Mouse (Mus musculus): Measurements from ENCODE around the gene Olfr1510. TPM values are rescaled to one million over a fixed set of nuclear protein-coding genes. Genes with fewer than 3 reads are reported as not detected.
"Not testable (repeated sequence)": the region's sequence is repeated elsewhere in the genome, so short reads cannot be mapped to it uniquely, and the experiment has no call there.

The Olfr1510 gene
- total RNA-seq (2021): not detected
- long read RNA-seq, experiment 1: 0 reads
- long read RNA-seq, experiment 2: 0 reads

- DNase-seq (ENCODE audit: low spot score in 2 of 2): no peak
These were observed at the start of gene Olfr1510 for GRCm38 (mm10) chr14:52414273-52414672. Olfr1510 (minus strand) TSS chr14:52414373.

- no peak for DNase-seq (ENCODE audit: low spot score in 2 of 2)
These were observed 47.8 kb upstream of the Olfr1510 start for GRCm38 (mm10) chr14:52461928-52462327.

- no peak for DNase-seq (ENCODE audit: low spot score in 2 of 2)
These were observed 37.0 kb upstream of the Olfr1510 start for GRCm38 (mm10) chr14:52451138-52451537.

DNA sequence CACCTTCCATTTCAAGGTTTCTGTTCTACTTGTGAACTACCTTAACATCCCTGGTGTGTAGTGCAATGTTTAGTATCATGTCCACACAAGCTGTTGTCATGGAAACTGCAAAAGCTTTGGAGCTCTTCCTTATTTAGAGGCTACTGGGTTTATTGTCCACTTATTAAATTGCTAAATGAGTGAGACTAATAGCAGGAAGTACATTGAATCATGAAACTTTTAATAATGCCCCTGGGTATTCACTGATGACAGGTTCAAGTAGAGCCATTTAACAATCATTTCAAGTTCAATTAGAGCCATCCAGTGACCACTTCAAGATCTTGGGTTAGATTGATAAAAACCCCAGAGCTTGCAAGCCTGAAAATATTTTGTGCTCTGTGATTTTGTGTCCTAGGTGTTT lies 28.5 kb upstream of the Olfr1510 start, which contains the start of gene Olfr1509:
Gene Olfr1509 (plus strand): TSS at position 301 of the 400 bp plus-strand sequence.
- no peak for DNase-seq (ENCODE audit: low spot score in 2 of 2)

- DNase-seq (ENCODE audit: low spot score in 2 of 2): no peak
These were observed 13.5 kb upstream of the Olfr1510 start for GRCm38 (mm10) chr14:52427686-52428085.

- DNase-seq (ENCODE audit: low spot score in 2 of 2): not testable (repeated sequence)
These were observed 3.8 kb downstream of the Olfr1510 start for GRCm38 (mm10) chr14:52410142-52410919.

- no peak for DNase-seq (ENCODE audit: low spot score in 2 of 2)
These were observed 16.9 kb downstream of the Olfr1510 start, which contains the start of gene Olfr1511 for GRCm38 (mm10) chr14:52397279-52397678. Olfr1511 (minus strand) TSS chr14:52397379.

- not testable (repeated sequence) for DNase-seq (ENCODE audit: low spot score in 2 of 2)
These were observed 23.9 kb downstream of the Olfr1510 start for GRCm38 (mm10) chr14:52390084-52390848.

GRCm38 (mm10) chr14:52379068-52379467 lies 35.1 kb downstream of the Olfr1510 start, which contains the start of gene Olfr1512:
Olfr1512 (minus strand) TSS chr14:52379168.
- no peak for DNase-seq (ENCODE audit: low spot score in 2 of 2)

GRCm38 (mm10) chr14:52368741-52369140 lies 45.4 kb downstream of the Olfr1510 start:
- peak in 1 of 2 experiments; percentile 20 for DNase-seq (ENCODE audit: low spot score in 2 of 2)

Other genes with a start within 250 kb of the Olfr1510 start
- 10 to 100 TPM; 48.3 TPM for gene Supt16, start 217.0 kb downstream of the Olfr1510 start, total RNA-seq (2021)
- gene Chd8, start 156.6 kb downstream of the Olfr1510 start, total RNA-seq (2021): 100 to 1,000 TPM; 110 to 124 TPM
- gene Tox4, start 135.2 kb downstream of the Olfr1510 start, total RNA-seq (2021): 10 to 100 TPM; 56.1 to 63.3 TPM
- 10 to 100 TPM; 34.6 to 38.0 TPM for gene Rab2b, start 134.8 kb downstream of the Olfr1510 start, total RNA-seq (2021)
- 10 to 100 TPM; 33.4 to 36.4 TPM for gene Mettl3, start 109.2 kb downstream of the Olfr1510 start, total RNA-seq (2021)
- gene Sall2, start 85.6 kb downstream of the Olfr1510 start, total RNA-seq (2021): 10 to 100 TPM; 40.8 to 43.0 TPM
- gene Olfr1513, start 58.0 kb downstream of the Olfr1510 start, total RNA-seq (2021): not detected
- not detected for gene Olfr1512, start 35.2 kb downstream of the Olfr1510 start, total RNA-seq (2021)
- not detected for gene Olfr1511, start 17.0 kb downstream of the Olfr1510 start, total RNA-seq (2021)
- not detected for gene Olfr1509, start 28.6 kb upstream of the Olfr1510 start, total RNA-seq (2021)
- not detected for gene Olfr1508, start 53.1 kb upstream of the Olfr1510 start, total RNA-seq (2021)
- gene Olfr1507, start 81.4 kb upstream of the Olfr1510 start, total RNA-seq (2021): under 1 TPM in 1 of 2 experiments, not detected in 1; 0.69 TPM

All from layer of hippocampus, postnatal 14 days (tissue).